Mouse (Mus musculus) CH12.LX (cell line): Measurements from ENCODE around the gene Olfr1342.

ENCODE experiments used
- CTCF ChIP-seq, 2 experiments: IDR thresholded peaks in 1 of 2; conservative IDR thresholded peaks in 1 of 2; 2 replicates each; pipeline ENCODE4 v1.5.1; 2011 to 2012; ENCODE audit warnings: low read depth in 2 of 2, low read length in 2 of 2, improper control_type of control experiment in 1 of 2, inconsistent platforms in 1 of 2, mild to moderate bottlenecking in 1 of 2, moderate library complexity in 1 of 2
- POLR2A ChIP-seq: IDR thresholded peaks from 2 replicates; pipeline ENCODE4 v1.6.1; 2011; ENCODE audit warnings: low read depth, mild to moderate bottlenecking, improper control_type of control experiment, low read length
- ZMIZ1 ChIP-seq: IDR thresholded peaks from 2 replicates; pipeline ENCODE4 v1.6.1; 2012; ENCODE audit warnings: low read depth, mild to moderate bottlenecking, inconsistent platforms, low read length, improper control_type of control experiment

GRCm38 (mm10) chr4:118708086-118708485 is 15.5 kb upstream of the Olfr1342 start:
- TF ChIP-seq CTCF (conservative IDR thresholded peaks at IDR 0.05 in 1 of 2, IDR thresholded peaks at IDR 0.05 in 1 of 2; ENCODE audit: low read depth in 2 of 2, low read length in 2 of 2): no peak
- TF ChIP-seq ZMIZ1: no peak
- no peak for TF ChIP-seq POLR2A
